ENCODE assay signal across 9 mouse cellular contexts in the genomic region with DNA sequence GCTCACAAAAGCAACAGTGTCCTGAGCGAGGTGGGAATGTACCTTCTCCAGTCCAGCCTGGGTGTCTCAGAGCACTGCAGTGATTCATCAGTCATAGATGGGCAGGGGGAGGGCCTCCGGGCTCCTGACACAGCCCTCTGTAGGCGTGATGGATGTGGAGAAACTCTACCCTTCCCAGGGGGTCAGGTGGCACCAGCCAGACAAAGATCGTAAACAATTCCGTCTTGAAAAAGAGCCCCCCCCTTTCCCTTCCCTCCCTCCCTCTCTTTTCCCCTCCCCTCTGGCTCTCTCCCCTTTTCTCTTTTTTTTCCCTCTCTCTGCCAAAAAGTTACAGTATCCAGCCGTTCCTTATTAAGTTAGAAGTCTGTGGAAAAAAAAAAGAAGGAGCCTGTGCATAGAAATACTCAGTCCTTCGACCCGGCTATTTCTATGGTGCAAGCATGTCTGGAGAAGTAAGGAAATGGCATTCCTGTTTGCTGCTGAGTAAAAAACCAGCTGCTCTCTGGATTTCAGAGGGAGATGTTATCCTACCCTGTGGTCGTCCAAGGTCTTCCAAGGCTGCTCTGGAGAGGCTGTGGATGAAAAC. TPM values are rescaled to one million over a fixed set of nuclear protein-coding genes. Genes with fewer than 3 reads are reported as not detected.
DNase-seq lines count a peak whose midpoint lies in the region; ATAC-seq lines count a peak whose summit lies in the region.
"Had no signal": no experiment of that assay in that cellular context is flagged by ENCODE, and none has a peak within 500 bp of the region (broad histone marks: within the 10 kb centered on the region; RNA-seq: fewer than 3 reads in every experiment).

No protein-coding gene starts in this region.

- no peaks in the 10 kb centered on the region for H3K27me3 ChIP-seq in midbrain, embryonic 13.5 days
- no peaks in the 10 kb centered on the region for H3K27me3 ChIP-seq in midbrain, embryonic 15.5 days (replicated peaks)
- no peaks in the 10 kb centered on the region for H3K27me3 ChIP-seq in stomach, embryonic 16.5 days (ENCODE audit: control insufficient read depth, insufficient read depth, low read length)
- H3K27me3 ChIP-seq: megakaryocyte, embryonic 14.5 days had no signal

- ATAC-seq in midbrain, embryonic 13.5 days = 0 out of 2 replicates have a peak, but pooled peaks have one; percentile 45
- no peak for ATAC-seq in midbrain, embryonic 15.5 days (replicated peaks)
- peak; percentile 82 for ATAC-seq in stomach, embryonic 16.5 days (ENCODE audit: insufficient read depth, low FRiP score)
- no peak for ATAC-seq in cerebellum, adult (ENCODE audit: insufficient number of reproducible peaks, low FRiP score, low TSS enrichment)

- WGBS in midbrain, embryonic 13.5 days = 47% methylated on average over 9 of the region's 9 CpGs
- 44% methylated on average over 9 of the region's 9 CpGs for WGBS in midbrain, embryonic 15.5 days
- WGBS in stomach, embryonic 16.5 days = 9% methylated on average over 9 of the region's 9 CpGs

- DNase-seq in forelimb bud, embryonic 11.5 days (ENCODE audit: low read depth, low spot score) = peak; percentile 80
- peak; percentile 38 for DNase-seq in kidney, postnatal 10 days
- no peak for DNase-seq in layer of hippocampus, adult 18-20 months (ENCODE audit: low spot score in 2 of 2)
- DNase-seq in left cerebral cortex, adult 11 months (ENCODE audit: low spot score) = no peak

- H3K27ac ChIP-seq in midbrain, embryonic 13.5 days = no peak overlapping the region
- H3K27ac ChIP-seq in midbrain, embryonic 15.5 days = no peak overlapping the region
- H3K27ac ChIP-seq in stomach, embryonic 16.5 days (ENCODE audit: low read length) = peak overlapping the region; percentile 93

- H3K36me3 ChIP-seq in midbrain, embryonic 13.5 days = no peaks in the 10 kb centered on the region
- no peaks in the 10 kb centered on the region for H3K36me3 ChIP-seq in midbrain, embryonic 15.5 days (replicated peaks)
- H3K36me3 ChIP-seq in stomach, embryonic 16.5 days (ENCODE audit: control insufficient read depth, insufficient read depth, low read length) = no peaks in the 10 kb centered on the region

- no peak overlapping the region for H3K4me3 ChIP-seq in midbrain, embryonic 13.5 days (replicated peaks)
- no peak overlapping the region for H3K4me3 ChIP-seq in midbrain, embryonic 15.5 days
- H3K4me3 ChIP-seq in stomach, embryonic 16.5 days (replicated peaks; ENCODE audit: low read length) = no peak overlapping the region

- no peaks in the 10 kb centered on the region for H3K4me1 ChIP-seq in midbrain, embryonic 13.5 days (replicated peaks)
- H3K4me1 ChIP-seq in midbrain, embryonic 15.5 days = no peaks in the 10 kb centered on the region; the same call in 1 of the 2 replicates
- peaks cover 20% of the 10 kb centered on the region for H3K4me1 ChIP-seq in stomach, embryonic 16.5 days (ENCODE audit: control insufficient read depth, insufficient read depth, low read length)
- H3K4me1 ChIP-seq: megakaryocyte, embryonic 14.5 days had no signal

- H3K9me3 ChIP-seq in midbrain, embryonic 13.5 days = no peaks in the 10 kb centered on the region; the same call in 1 of the 2 replicates
- H3K9me3 ChIP-seq in midbrain, embryonic 15.5 days = no peaks in the 10 kb centered on the region
- no peaks in the 10 kb centered on the region for H3K9me3 ChIP-seq in stomach, embryonic 16.5 days (replicated peaks; ENCODE audit: control insufficient read depth, low read length)

- no peak overlapping the region for H3K4me2 ChIP-seq in midbrain, embryonic 13.5 days (replicated peaks)
- H3K4me2 ChIP-seq in midbrain, embryonic 15.5 days = no peak overlapping the region
- H3K4me2 ChIP-seq in stomach, embryonic 16.5 days (ENCODE audit: low read depth, low read length) = 0 out of 2 replicates have a peak overlapping the region, but pooled peaks have one; percentile 2

- no peak overlapping the region for H3K9ac ChIP-seq in midbrain, embryonic 13.5 days (replicated peaks)
- H3K9ac ChIP-seq in midbrain, embryonic 15.5 days = no peak overlapping the region
- H3K9ac ChIP-seq in stomach, embryonic 16.5 days (ENCODE audit: low read length) = 0 out of 2 replicates have a peak overlapping the region, but pooled peaks have one; percentile 12

RNA-seq across cellular contexts. Expression of gene Gas1, which starts 49.2 kb away (rescaled TPM):
- polyA plus RNA-seq in midbrain, embryonic 13.5 days (2015; fragmentation: Nextera tagmentation; extraction: Ambion mirVana) = 17.5 and 30.6 TPM in 2 replicates
- 15.1 and 23.1 TPM in 2 replicates for polyA plus RNA-seq in midbrain, embryonic 15.5 days (2015; fragmentation: Nextera tagmentation; extraction: Ambion mirVana)
- polyA plus RNA-seq in stomach, embryonic 16.5 days (2015; fragmentation: Nextera tagmentation; extraction: Ambion mirVana) = 24.0 and 35.4 TPM in 2 replicates
- 1 to 10 TPM; 7.9 to 9.6 TPM for total RNA-seq in layer of hippocampus, adult 18-20 months (2021)

Comparison
In these comparisons a context has a peak if more than half of its experiments do, and no peak if none do; other contexts are left out.
1. ATAC-seq: peak in midbrain, embryonic 13.5 days (single experiment) and stomach, embryonic 16.5 days (single experiment); none in midbrain, embryonic 15.5 days (single experiment) and cerebellum, adult (single experiment).
2. DNase-seq: peak in forelimb bud, embryonic 11.5 days (single experiment) and kidney, postnatal 10 days (single experiment); none in layer of hippocampus, adult 18-20 months (0 of 2) and left cerebral cortex, adult 11 months (single experiment).